Mouse (Mus musculus): ENCODE results near the gene Noa1. TPM values are rescaled to one million over a fixed set of nuclear protein-coding genes. Genes with fewer than 3 reads are reported as not detected.
A peak's percentile ranks its signal among the peaks of the same experiment; 100 is the strongest.

Noa1 gene
- 4.2 to 7.1 TPM (median 4.9 TPM) in 3 replicates for total RNA-seq (2017)

DNA sequence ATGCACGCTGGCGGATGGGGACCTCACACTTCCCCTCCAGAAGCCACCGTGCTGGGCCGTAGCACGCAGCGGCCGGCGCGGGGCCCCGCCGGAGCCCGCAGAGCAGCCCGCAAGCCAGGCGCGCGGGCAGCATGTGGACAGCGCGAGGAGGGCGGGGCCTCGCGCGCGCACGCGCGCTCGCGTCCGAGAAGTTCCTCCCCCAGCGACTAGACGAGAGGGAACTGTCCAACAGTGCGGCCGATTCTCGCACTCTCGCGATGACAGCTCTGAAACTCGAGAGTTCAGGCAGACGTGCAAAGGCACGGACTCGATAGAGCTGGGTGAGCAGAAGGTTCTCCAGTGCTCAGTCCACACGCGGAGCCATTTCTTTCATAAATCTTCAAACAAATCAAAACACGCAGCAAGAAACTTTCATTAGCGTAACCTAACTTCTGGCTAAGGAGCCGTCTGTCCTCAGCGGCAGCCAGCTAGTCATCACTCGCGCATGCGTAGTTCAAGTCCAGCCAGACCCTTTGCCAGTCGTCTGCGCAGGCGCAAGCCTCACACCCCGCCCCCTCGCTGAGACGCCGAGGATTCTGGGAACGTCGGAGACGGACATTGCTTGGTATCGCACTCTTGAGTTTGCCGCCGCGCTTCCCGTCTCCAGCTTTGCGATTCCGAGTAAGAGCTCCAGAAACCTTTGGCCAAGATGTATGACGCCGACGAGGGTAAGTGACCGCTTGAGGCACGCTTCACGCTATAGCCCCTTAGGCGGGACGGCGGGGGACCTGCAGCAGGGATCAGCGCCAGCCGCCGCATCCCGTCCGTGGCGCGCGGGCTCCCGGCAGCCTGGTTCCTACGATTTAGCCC, at the start of gene Noa1, which contains the start of gene Polr2b:
Noa1 (minus strand) TSS at position 161 of the 849 bp plus-strand sequence.
Polr2b (plus strand) TSS at position 224 of the 849 bp plus-strand sequence.
- ATAC-seq (replicated peaks; ENCODE audit: insufficient number of reproducible peaks, low FRiP score, low TSS enrichment, poor library complexity, severe bottlenecking), result peak; percentile 86

DNA sequence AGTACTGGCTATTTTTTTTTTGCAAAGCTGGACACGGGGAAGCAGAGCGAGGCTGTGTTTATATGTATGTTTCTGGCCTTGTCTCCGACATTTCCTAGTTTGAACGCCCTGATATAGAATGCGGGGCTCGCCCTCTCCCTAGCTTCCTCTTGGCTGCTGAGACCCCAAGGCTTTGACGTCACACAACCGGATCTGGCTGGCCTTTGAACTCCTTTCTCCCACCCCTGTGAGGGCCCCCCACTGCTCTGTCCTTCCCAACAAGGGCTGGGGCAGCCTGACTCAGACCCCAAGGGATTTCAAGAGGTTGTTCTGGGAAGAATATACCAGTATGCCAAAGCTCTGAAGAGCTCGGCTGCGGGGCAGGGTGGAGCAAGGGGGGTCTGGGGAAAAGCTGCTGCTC, 48.5 kb upstream of the Noa1 start:
- no peak for ATAC-seq (replicated peaks; ENCODE audit: insufficient number of reproducible peaks, low FRiP score, low TSS enrichment, poor library complexity, severe bottlenecking)

DNA sequence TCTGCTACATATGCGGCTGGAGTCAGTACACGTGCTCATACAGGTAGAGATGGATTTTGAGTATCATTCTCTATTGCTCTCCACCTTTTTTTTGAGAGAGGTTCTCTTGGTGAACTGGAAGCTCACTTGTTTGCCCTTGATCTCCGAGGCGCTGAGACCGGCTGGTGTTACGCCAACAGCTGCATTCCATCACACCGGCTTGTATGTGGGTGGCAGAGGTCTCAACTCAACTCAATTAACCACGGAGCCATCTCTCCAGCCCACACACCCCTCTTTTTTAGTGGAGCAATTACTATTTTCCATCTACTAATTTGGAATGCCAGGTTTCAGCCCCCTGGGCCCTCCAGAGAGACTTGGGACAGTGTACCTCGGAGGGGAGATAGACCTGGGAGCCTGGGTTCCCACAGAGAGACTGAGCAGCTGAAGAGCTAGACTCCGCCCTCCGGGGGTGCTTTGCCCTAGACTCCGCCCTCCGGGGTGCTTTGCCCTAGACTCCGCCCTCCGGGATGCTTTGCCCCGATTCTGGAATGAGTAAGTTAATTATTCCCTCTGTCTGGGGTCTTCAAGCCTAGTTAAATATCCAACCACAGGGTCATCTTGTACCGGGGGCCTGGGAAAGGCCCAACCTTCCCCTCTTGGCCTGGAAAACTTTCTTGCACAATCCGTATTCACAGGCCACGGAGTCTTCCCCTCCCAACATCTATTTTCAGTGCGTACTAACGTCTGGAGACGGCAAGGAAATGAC, 47.7 kb upstream of the Noa1 start:
- peak; percentile 38 for ATAC-seq (replicated peaks; ENCODE audit: insufficient number of reproducible peaks, low FRiP score, low TSS enrichment, poor library complexity, severe bottlenecking)

DNA sequence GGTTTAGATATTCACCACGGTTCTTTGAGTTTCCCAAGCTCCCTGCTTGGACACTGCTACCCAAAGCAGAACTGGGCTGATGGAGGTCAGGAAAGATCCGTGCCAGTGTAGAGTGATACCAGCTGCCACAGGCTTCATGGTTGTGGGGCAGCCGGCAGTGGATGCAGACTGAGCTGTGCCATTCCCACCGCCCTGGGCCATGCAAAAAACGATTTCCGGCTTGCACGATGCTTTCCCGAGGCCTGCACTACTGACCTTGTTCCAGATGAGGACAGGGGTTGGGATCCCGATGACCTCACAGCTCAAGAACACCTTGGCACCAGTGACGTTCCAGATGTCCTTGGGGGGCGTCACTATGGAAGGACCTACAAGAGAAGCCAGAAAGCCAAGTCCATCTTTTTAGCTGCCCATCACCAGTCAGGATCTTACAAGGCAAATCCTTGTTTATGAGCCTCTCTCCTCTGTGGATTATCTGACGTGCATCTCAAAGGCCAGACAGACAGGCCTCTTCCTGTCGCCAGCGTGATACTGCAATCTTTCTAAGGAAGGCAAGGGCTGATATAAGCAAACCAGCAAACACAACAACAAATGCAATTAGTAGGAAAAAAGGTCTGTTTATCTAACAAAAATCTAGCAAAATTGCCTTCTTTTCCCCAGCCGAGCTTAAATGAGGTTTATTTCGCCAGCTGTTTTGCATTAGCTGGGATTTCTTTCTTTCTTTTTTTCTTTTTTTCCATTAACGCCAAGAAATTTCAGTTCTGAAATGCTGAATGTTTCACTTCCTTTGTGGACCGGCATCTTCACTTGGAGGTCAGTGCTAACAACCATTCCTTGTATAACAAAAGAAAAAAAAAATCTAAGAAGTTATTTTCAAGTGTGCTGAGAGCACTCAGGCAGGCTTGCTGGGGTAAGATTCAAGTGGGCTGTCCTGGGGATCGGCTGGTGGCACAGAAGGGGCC, 45.7 kb upstream of the Noa1 start:
- no peak for ATAC-seq (replicated peaks; ENCODE audit: insufficient number of reproducible peaks, low FRiP score, low TSS enrichment, poor library complexity, severe bottlenecking)

DNA sequence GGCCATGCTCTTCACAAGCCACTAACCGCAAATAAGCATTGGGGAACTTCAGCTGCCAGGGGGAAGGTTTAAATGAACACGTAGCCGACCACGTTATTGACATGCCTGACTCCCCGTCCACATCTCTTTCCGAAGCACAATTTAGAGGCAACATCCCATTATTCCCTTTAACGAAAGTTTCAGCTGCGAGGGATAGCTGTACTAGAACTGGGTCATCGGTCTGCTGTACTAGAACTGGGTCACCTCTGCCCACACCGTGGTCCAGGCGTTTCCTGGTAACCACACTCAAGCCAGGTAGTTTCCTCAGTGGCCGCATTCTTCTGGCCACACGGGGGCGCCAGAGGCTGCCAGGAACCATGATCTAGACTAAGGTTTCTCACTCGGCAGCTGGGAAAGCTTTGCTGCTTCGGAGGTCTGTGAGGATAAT, 44.5 kb upstream of the Noa1 start:
- ATAC-seq (replicated peaks; ENCODE audit: insufficient number of reproducible peaks, low FRiP score, low TSS enrichment, poor library complexity, severe bottlenecking), result peak; percentile 78

DNA sequence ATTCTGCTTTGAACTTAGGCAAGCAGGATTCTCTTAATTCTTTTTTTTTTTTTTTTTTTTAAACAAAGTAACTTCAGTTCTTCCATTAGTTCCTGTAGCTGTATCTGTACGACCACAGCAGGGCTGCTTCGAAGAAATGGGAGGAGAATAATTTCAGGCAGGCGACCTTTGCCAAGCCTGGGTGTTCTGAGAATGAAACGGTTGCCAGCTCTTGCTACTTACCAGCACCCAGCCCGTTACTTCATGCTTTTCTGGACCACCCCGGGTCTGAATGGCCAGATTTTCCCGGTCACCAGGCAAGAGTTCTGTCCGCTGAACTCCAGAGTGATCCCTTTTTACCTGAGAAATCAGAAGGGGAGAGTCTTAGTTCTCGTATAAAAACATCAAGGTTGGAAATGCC, 41.8 kb upstream of the Noa1 start:
- ATAC-seq (replicated peaks; ENCODE audit: insufficient number of reproducible peaks, low FRiP score, low TSS enrichment, poor library complexity, severe bottlenecking), result no peak

DNA sequence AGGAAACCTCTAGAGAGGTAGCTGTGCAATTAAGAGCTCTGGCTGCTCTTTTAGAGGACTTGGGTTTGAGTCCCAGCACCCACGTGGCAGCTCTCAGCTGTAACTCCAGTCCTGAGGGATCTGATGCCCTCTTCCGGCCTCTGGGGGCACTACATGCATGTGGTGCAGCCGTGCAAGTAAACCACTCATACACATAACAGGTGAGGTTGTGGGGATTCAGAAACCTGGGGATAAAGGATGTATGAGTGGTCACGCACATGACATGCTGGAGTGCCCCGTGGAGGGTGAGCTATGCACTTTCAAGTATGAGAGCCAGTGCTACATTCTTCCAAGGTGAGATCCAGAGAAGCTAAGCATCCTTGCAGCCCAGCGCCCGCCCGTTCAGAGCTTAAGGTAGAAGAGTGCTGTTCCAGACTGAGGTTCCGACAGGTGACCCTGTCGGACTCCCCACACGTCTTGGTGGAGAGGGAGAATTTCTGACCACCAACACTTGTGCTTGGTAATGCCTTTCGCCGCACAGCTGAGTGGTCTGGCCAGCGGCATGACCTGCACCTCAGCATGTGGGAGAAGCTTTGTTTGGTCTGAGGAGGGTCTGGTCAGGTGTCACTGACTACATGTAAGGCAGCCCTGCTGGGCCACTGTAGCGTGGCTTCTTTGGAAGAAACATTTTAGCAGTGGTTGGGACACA, 40.2 kb upstream of the Noa1 start:
- ATAC-seq (replicated peaks; ENCODE audit: insufficient number of reproducible peaks, low FRiP score, low TSS enrichment, poor library complexity, severe bottlenecking), result no peak

DNA sequence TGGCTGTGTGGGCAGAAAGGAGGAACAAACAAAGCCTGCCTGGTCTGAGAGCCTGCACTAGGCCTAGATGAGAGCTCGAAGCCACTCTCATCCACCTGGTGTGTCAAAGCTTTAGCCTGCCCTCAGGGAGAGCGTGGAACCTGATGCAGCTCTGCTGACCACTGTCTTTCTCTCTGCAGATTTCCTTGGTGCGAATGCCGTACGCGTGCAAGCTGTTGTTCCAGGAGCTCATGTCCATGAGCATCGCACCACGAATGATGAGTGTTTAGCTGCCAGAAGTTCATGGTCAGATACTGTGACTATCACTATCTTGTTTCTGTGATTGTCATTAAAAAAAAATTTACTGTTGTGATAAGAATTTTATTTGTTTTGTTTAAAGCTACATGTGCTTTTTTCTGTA, 39.0 kb upstream of the Noa1 start:
- ATAC-seq (replicated peaks; ENCODE audit: insufficient number of reproducible peaks, low FRiP score, low TSS enrichment, poor library complexity, severe bottlenecking), result no peak

DNA sequence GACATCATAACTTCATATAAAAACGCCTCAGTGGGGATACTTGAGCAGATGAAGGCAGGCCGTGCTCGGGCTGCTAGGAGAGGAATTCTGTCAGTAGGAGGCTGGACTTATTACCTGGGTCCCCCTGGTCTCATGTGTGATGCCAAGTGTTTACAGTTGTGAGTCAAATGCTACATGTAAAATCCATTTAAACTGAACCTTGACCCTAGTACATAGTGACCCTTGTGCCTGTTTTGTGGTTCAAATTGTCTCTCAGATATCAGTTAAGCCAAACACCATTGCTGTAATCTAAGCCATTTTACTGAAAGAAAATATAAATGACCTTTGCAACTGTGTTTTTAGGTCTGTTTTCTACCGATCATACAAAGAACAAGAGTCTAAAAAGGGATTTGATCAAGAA, 30.1 kb upstream of the Noa1 start:
- no peak for ATAC-seq (replicated peaks; ENCODE audit: insufficient number of reproducible peaks, low FRiP score, low TSS enrichment, poor library complexity, severe bottlenecking)

DNA sequence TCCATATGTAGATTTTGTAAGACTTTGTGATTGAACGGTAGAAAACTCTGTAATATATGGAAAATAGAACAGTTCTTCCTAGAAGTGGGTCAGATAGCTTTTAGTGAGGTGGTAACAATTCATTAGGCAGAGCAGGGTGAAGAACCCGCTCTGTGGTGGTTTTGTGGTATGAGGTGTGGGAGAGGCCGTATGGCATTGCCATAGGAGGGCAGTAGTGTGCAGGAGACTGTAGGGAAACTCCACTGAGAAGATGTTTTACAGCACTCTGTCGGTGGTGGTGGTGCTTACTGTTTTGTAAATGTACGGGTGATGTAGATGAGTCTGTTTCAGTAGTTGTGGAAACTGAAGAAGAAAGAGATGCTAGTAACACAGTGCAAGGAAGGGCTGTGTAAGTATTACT, 20.3 kb upstream of the Noa1 start:
- ATAC-seq (replicated peaks; ENCODE audit: insufficient number of reproducible peaks, low FRiP score, low TSS enrichment, poor library complexity, severe bottlenecking), result no peak

DNA sequence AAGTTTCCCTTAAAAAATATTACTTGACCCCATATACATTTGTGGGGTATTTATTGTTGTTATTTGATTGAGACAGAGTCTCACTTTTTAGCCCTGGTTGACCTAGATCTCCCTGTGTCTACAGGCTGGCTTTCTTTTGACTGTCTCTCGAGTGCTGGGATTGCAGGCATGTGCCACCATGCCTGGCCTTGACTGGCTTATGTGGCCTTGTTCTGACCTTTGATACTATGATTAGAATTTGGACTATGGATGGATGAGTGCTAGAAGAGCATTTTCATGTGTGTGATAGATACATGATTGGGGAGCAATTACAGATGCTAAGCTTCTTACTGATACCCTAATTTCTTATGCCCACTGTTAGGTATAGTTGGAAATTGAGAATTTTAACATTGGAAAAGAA, 15.1 kb upstream of the Noa1 start:
- ATAC-seq (replicated peaks; ENCODE audit: insufficient number of reproducible peaks, low FRiP score, low TSS enrichment, poor library complexity, severe bottlenecking), result no peak

DNA sequence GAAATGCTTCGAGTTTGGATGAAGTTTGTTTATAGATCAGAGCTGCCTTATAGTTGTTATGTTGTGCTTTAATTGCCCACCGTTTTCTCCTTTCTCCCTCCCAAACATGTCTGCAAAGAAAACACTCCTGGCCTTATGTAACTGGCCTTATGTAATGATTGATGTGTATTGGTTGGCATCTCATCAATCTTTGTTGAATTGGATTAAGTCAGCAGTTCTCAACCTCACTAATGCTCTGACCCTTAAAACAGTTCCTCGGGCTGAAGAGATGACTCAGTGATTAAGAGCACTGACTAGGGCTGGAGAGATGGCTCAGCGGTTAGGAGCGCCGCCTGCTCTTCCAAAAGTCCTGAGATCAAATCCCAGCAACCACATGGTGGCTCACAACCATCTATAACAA, 5.1 kb upstream of the Noa1 start:
- ATAC-seq (replicated peaks; ENCODE audit: insufficient number of reproducible peaks, low FRiP score, low TSS enrichment, poor library complexity, severe bottlenecking), result no peak

DNA sequence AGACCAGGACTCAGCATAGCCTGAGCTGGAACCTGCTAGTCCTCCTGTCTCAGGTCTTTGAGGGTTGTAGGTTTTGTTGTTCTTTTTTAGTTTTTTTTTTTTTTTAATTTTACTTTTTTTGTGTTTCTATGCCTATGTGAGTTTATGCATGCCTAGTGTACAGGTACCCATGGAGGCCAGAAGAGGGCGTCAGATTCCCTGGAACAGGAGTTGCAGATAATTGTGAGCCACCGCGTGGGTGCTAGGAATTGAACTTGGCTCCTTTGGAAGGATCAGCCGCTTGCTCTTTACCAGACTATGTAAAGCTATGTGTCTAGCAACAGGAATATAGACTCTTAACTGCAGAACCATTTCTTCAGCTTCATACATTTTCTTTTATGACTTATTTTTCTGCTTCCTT, 4.3 kb upstream of the Noa1 start:
- ATAC-seq (replicated peaks; ENCODE audit: insufficient number of reproducible peaks, low FRiP score, low TSS enrichment, poor library complexity, severe bottlenecking), result no peak

DNA sequence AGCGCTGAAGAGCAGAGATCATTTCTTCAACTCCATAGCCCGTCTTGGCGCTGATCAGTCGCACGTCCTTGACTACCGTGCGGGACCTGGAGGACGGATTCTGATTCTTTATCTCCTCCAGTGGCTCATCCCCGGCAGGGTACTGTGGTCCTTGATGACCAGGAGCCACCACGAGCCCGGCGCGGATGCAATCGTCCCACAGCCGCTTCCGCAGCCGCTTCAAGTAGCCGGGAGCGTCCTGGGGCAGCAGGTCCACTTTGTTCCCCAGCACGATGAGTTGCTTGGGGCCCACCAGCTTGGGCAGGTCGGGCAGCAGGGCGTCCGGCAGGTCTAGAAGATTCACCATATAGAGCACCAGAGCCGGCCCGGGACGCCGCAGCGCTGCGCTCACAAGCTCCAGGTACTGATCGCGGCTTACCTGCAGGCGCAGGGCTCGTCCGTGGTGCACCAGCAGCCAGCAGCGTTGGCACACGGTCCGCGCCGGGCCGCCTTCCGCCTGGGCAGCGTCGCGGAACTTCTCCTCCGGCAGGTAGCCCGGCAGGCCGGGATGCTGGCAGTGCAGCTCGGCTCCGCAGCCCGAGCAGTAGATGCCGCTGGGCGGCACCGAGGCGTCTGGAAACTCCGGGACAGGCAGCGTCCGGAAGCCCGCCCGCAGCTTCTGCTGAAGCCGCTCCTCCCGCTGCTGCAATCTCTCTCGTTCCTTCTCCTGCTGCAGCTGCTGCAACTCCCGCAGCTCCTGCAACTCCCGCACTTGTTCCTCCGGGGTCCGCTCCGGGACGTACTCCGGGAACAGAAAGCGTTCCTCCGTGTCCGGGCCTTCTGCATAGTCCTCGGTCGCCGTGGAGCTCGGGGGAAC, 605 bp downstream of the Noa1 start:
- ATAC-seq (replicated peaks; ENCODE audit: insufficient number of reproducible peaks, low FRiP score, low TSS enrichment, poor library complexity, severe bottlenecking), result peak; percentile 16; the same call in 1 of the 2 replicates

DNA sequence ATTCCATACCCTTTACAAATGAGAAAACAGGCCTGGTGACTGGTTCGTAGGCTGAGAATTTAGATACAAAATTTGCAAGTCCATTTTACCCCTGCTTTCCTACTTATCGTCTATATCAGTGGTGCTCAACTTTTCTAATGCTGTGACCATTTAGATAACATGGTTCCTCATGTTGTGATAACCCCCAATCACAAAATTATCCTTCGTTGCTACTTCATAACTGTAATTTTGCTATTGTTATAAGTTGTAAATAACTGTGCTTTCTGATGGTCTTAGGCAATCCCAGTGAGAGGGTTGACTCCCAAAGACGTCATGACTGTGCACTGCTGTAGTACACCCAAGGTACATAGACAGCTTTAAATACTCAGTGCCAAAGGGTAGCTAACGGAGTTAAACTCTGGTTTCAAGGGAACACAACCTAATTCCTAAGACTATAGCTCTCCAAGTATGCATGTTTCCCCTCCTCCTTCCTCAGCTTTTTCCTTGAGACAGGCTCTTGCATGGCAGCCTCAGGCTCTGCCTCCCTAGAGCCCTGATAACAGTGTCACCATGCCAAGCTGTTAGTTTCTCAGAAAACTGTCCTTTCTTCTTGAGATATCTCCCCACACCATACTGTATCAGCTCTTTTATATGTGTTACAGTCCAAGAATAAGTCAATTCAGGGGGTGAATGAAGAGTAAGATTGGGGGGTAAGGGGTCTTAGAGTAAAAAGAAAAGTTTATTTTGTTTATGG, 1.9 kb downstream of the Noa1 start:
- ATAC-seq (replicated peaks; ENCODE audit: insufficient number of reproducible peaks, low FRiP score, low TSS enrichment, poor library complexity, severe bottlenecking), result no peak

DNA sequence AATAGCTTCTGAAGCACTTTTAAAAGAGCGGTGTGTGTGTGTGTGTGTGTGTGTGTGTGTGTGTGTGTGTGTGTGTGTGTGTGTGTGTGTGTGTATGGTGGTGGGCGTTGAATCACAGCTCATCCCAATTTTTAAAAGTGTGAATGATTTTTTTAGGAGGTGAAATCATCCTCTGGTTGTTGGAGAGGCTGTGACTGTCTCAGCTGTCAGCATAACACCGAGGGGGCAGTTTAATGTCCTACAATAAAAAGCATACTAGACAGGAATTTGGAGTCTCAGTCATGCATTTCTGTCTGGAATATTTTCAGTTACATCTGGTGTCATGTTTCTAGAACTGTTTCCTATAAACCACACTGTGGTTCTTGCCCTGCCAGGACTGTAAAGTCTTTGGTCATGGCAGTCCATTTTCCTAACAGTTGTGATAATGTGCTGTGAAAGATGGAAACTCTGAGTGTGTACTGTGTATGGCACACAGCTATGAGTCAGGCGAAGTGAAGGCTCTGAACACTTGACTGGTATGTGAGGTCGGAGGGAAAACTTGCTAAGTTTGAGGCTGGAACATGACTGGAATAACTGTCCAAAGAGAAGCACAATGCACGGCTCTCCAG, 8.5 kb downstream of the Noa1 start:
- no peak for ATAC-seq (replicated peaks; ENCODE audit: insufficient number of reproducible peaks, low FRiP score, low TSS enrichment, poor library complexity, severe bottlenecking)
